Mouse (Mus musculus): ENCODE results near the gene Ift46. TPM values are rescaled to one million over a fixed set of nuclear protein-coding genes. Genes with fewer than 3 reads are reported as not detected.
A peak's percentile ranks its signal among the peaks of the same experiment; 100 is the strongest.

Ift46 gene
- polyA plus RNA-seq, 1 experiment from 2014 or later = 141 TPM

- H3K4me2 ChIP-seq (replicated peaks) = no peak overlapping the region
- H3K4me1 ChIP-seq (replicated peaks; ENCODE audit: control insufficient read depth, insufficient read depth, low read length) = peaks cover 65% of the 10 kb centered on the region
- no peak overlapping the region for H3K4me3 ChIP-seq (replicated peaks; ENCODE audit: low read length)
- WGBS = 32% methylated on average over 7 of the region's 7 CpGs
- 0 out of 2 replicates have a peak overlapping the region, but pooled peaks have one; percentile 10 for H3K9ac ChIP-seq
- H3K9me3 ChIP-seq (ENCODE audit: control insufficient read depth, low read length) = no peaks in the 10 kb centered on the region
- ATAC-seq (ENCODE audit: low FRiP score) (no peak), DNase-seq (ENCODE audit: low spot score) (no peak)
- no peaks in the 10 kb centered on the region for H3K27me3 ChIP-seq (ENCODE audit: control insufficient read depth, insufficient read depth, low read length)
- H3K36me3 ChIP-seq (replicated peaks; ENCODE audit: control insufficient read depth, insufficient read depth) = 0 out of 2 replicates have a peak, but pooled peaks cover 2% of the 10 kb centered on the region
- H3K27ac ChIP-seq = peak overlapping the region; percentile 70
Measured at GRCm38 (mm10) chr9:44723008-44723407, 44.7 kb upstream of the Ift46 start.

- DNase-seq (ENCODE audit: low spot score) (no peak), ATAC-seq (ENCODE audit: low FRiP score) (no peak)
- H3K4me3 ChIP-seq (replicated peaks; ENCODE audit: low read length) = no peak overlapping the region
- H3K27ac ChIP-seq = peak overlapping the region; percentile 70
- H3K4me1 ChIP-seq (replicated peaks; ENCODE audit: control insufficient read depth, insufficient read depth, low read length) = peaks cover 65% of the 10 kb centered on the region
- no peaks in the 10 kb centered on the region for H3K9me3 ChIP-seq (ENCODE audit: control insufficient read depth, low read length)
- no peak overlapping the region for H3K4me2 ChIP-seq (replicated peaks)
- H3K36me3 ChIP-seq (replicated peaks; ENCODE audit: control insufficient read depth, insufficient read depth) = no peaks in the 10 kb centered on the region
- no peak overlapping the region for H3K9ac ChIP-seq
- 59% methylated on average over 11 of the region's 11 CpGs for WGBS
- no peaks in the 10 kb centered on the region for H3K27me3 ChIP-seq (ENCODE audit: control insufficient read depth, insufficient read depth, low read length)
Measured at GRCm38 (mm10) chr9:44723521-44724041, 44.1 kb upstream of the Ift46 start.

GRCm38 (mm10) chr9:44724223-44724622 is 43.5 kb upstream of the Ift46 start:
- no peaks in the 10 kb centered on the region for H3K9me3 ChIP-seq (ENCODE audit: control insufficient read depth, low read length)
- 23% methylated on average over 6 of the region's 6 CpGs for WGBS
- peak overlapping the region; percentile 70 for H3K27ac ChIP-seq
- H3K27me3 ChIP-seq (ENCODE audit: control insufficient read depth, insufficient read depth, low read length) = no peaks in the 10 kb centered on the region
- H3K36me3 ChIP-seq (replicated peaks; ENCODE audit: control insufficient read depth, insufficient read depth) = no peaks in the 10 kb centered on the region
- no peak overlapping the region for H3K4me3 ChIP-seq (replicated peaks; ENCODE audit: low read length)
- H3K4me2 ChIP-seq (replicated peaks) = no peak overlapping the region
- no peak overlapping the region for H3K9ac ChIP-seq
- H3K4me1 ChIP-seq (replicated peaks; ENCODE audit: control insufficient read depth, insufficient read depth, low read length) = peaks cover 59% of the 10 kb centered on the region
- DNase-seq (ENCODE audit: low spot score) (no peak), ATAC-seq (ENCODE audit: low FRiP score) (no peak; the same call in 1 of the 2 replicates)

- DNase-seq (ENCODE audit: low spot score) (no peak), ATAC-seq (ENCODE audit: low FRiP score) (no peak)
- Histone ChIP-seq H3K9ac (no peak overlapping the region), H3K4me2 (replicated peaks) (no peak overlapping the region), H3K27me3 (ENCODE audit: control insufficient read depth, insufficient read depth, low read length) (no peaks in the 10 kb centered on the region), H3K9me3 (ENCODE audit: control insufficient read depth, low read length) (no peaks in the 10 kb centered on the region), H3K4me3 (replicated peaks; ENCODE audit: low read length) (no peak overlapping the region), H3K4me1 (replicated peaks; ENCODE audit: control insufficient read depth, insufficient read depth, low read length) (peaks cover 54% of the 10 kb centered on the region), H3K27ac (no peak overlapping the region), H3K36me3 (replicated peaks; ENCODE audit: control insufficient read depth, insufficient read depth) (no peaks in the 10 kb centered on the region)
- 44% methylated on average over 2 of the region's 2 CpGs for WGBS
Measured at GRCm38 (mm10) chr9:44724665-44725064, 43.0 kb upstream of the Ift46 start.

- Histone ChIP-seq H3K4me3 (replicated peaks; ENCODE audit: low read length) (no peak overlapping the region), H3K27me3 (ENCODE audit: control insufficient read depth, insufficient read depth, low read length) (no peaks in the 10 kb centered on the region), H3K27ac (no peak overlapping the region), H3K9me3 (ENCODE audit: control insufficient read depth, low read length) (no peaks in the 10 kb centered on the region), H3K4me2 (replicated peaks) (no peak overlapping the region), H3K36me3 (replicated peaks; ENCODE audit: control insufficient read depth, insufficient read depth) (no peaks in the 10 kb centered on the region), H3K9ac (no peak overlapping the region), H3K4me1 (replicated peaks; ENCODE audit: control insufficient read depth, insufficient read depth, low read length) (peaks cover 42% of the 10 kb centered on the region)
- no peak for DNase-seq (ENCODE audit: low spot score)
- 45% methylated on average over 10 of the region's 10 CpGs for WGBS
- ATAC-seq (ENCODE audit: low FRiP score) = peak; percentile 28; the same call in 1 of the 2 replicates
Measured at GRCm38 (mm10) chr9:44726431-44727146, 41.1 kb upstream of the Ift46 start.

GRCm38 (mm10) chr9:44727441-44727840 is 40.3 kb upstream of the Ift46 start:
- Histone ChIP-seq H3K27ac (no peak overlapping the region), H3K9me3 (ENCODE audit: control insufficient read depth, low read length) (no peaks in the 10 kb centered on the region), H3K27me3 (ENCODE audit: control insufficient read depth, insufficient read depth, low read length) (no peaks in the 10 kb centered on the region), H3K36me3 (replicated peaks; ENCODE audit: control insufficient read depth, insufficient read depth) (no peaks in the 10 kb centered on the region), H3K4me2 (replicated peaks) (no peak overlapping the region), H3K9ac (no peak overlapping the region), H3K4me1 (replicated peaks; ENCODE audit: control insufficient read depth, insufficient read depth, low read length) (peaks cover 36% of the 10 kb centered on the region), H3K4me3 (replicated peaks; ENCODE audit: low read length) (no peak overlapping the region)
- DNase-seq (ENCODE audit: low spot score) (no peak), ATAC-seq (ENCODE audit: low FRiP score) (no peak)
- 64% methylated on average over 5 of the region's 5 CpGs for WGBS

GRCm38 (mm10) chr9:44732130-44732549 is 35.6 kb upstream of the Ift46 start:
- DNase-seq (ENCODE audit: low spot score) (no peak), ATAC-seq (ENCODE audit: low FRiP score) (no peak)
- no peak overlapping the region for H3K9ac ChIP-seq
- no peaks in the 10 kb centered on the region for H3K9me3 ChIP-seq (ENCODE audit: control insufficient read depth, low read length)
- peaks cover 14% of the 10 kb centered on the region; the same call in 1 of the 2 replicates for H3K27me3 ChIP-seq (ENCODE audit: control insufficient read depth, insufficient read depth, low read length)
- no peaks in the 10 kb centered on the region for H3K36me3 ChIP-seq (replicated peaks; ENCODE audit: control insufficient read depth, insufficient read depth)
- H3K27ac ChIP-seq = no peak overlapping the region
- 77% methylated on average over 5 of the region's 5 CpGs for WGBS
- H3K4me1 ChIP-seq (replicated peaks; ENCODE audit: control insufficient read depth, insufficient read depth, low read length) = peaks cover 13% of the 10 kb centered on the region; the same call in 1 of the 2 replicates
- H3K4me3 ChIP-seq (replicated peaks; ENCODE audit: low read length) = no peak overlapping the region
- no peak overlapping the region for H3K4me2 ChIP-seq (replicated peaks)

- peaks cover 10% of the 10 kb centered on the region; the same call in 1 of the 2 replicates for H3K4me1 ChIP-seq (replicated peaks; ENCODE audit: control insufficient read depth, insufficient read depth, low read length)
- peaks cover 14% of the 10 kb centered on the region; the same call in 1 of the 2 replicates for H3K27me3 ChIP-seq (ENCODE audit: control insufficient read depth, insufficient read depth, low read length)
- 52% methylated on average over 12 of the region's 12 CpGs for WGBS
- H3K9me3 ChIP-seq (ENCODE audit: control insufficient read depth, low read length) = no peaks in the 10 kb centered on the region
- DNase-seq (ENCODE audit: low spot score) = no peak
- H3K36me3 ChIP-seq (replicated peaks; ENCODE audit: control insufficient read depth, insufficient read depth) = no peaks in the 10 kb centered on the region
- peak overlapping the region; percentile 57; the same call in 1 of the 2 replicates for H3K9ac ChIP-seq
- H3K4me2 ChIP-seq (replicated peaks) = peak overlapping the region; percentile 94
- H3K4me3 ChIP-seq (replicated peaks; ENCODE audit: low read length) = peak overlapping the region; percentile 49
- ATAC-seq (ENCODE audit: low FRiP score) = no peak
- peak overlapping the region; percentile 22; the same call in 1 of the 2 replicates for H3K27ac ChIP-seq
Measured at GRCm38 (mm10) chr9:44732921-44733530, 34.7 kb upstream of the Ift46 start.

Data from hindbrain, embryonic 14.5 days (tissue).